Mouse (Mus musculus) urinary bladder, postnatal 25 days (tissue): Measurements from ENCODE around the gene Gm12166.

Source experiments
- DNase-seq: peaks from one replicate; pipeline ENCODE4 v3.0.0; 2022; ENCODE audit warnings: low spot score

Gene Gm12166

DNA sequence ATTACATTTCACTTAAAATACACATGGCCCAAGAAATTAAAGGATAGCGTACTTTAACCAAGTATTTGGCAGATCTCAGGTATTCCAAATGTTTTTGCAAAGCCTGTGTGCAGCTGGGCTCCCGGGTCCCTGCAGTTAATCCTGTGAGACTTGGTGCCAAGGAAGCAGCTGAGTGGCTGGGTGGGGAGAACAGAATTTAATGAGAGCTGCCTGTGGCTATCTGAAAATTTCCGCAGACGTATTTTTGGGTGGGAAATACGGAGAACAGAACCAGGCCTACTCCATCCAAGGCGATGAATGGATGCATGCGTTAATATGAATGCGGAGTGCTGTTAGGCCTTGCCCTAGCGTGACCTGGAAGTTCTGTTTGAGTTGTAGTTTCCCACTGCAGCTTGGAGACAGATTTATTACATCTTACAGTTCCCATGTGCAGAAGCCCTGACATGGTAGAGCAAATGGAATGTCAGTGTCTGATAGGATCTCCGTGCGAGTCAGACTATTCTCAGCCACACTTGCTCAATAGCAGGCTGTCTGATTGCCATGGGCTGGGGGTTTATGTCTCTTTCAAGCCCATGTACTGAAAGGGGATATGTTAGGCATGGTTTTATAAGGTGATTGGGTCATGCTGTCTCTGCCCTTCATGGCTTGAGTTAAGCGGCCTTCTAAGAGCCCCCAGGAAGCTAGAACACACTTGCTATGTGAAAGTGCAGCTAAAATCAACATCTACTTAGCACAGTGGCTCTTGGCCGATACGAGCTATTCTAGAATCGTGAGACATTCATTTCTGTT lies 21.1 kb upstream of the Gm12166 start:
- no peak for DNase-seq

DNA sequence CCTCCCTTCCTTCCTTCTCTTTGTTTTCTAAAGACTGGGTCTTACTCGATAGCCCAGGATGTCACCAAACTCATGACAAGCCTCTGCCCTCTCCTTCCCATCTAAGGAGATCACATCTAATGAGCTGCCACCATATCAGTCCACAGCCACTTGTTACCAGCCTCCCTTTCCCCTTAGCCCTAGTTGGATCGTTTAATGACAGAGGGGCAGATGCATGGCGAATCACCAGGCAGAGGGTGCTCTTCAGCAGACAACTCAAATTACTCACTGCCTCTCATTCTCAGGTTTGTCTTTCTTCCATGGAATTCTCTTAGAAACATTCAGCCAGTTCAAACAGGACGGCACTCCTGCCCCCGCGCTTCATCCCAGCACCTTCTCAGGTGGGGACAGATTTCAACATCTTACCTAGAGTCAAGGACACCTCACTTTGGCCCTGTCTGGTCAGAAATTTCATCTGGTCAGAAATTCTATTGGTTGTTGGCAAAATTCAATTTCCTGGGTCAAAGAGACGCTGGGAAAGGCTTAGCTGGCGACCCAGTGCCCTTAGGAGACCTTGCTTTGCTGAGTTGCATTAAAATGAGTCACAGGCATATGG lies 20.4 kb upstream of the Gm12166 start:
- DNase-seq = no peak

DNA sequence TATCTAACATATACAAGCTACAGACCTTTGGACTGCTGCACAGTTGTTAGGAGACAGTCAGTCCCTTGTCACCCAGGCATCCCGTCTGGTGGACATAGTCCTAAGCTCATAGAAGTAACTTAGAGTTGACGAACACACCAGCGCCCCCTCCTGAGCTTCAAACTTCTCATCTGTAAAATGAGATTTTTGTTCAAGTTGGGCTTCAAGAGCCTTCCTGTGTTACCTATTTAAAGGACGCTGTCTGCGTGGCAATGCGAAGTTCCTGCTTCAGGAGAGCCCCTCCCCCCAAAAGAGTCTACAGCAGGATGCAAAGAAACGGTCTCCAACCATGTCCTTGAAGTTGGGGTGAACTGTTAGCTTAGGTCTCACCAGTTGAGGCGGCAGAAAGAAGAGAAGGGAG lies 18.7 kb upstream of the Gm12166 start:
- DNase-seq = no peak

DNA sequence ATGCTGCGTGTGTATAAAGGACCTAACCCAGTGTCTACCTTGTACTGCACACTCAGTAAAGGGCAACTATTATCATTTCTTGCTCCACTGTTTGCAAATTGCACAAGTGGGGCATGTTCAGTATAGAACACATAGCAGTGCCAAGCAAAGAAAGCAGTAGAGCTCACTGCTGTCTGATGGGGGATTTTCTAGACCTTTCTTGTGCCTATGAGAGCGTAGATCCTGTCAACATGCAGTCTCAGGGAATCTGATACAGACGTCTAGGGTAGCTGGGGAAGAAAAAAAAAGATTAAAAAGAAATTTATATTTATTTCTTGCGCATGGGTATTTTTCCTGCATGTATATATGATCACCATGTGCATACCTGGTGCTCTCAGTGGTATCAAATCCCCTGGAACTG lies 18.0 kb upstream of the Gm12166 start:
- DNase-seq = no peak

DNA sequence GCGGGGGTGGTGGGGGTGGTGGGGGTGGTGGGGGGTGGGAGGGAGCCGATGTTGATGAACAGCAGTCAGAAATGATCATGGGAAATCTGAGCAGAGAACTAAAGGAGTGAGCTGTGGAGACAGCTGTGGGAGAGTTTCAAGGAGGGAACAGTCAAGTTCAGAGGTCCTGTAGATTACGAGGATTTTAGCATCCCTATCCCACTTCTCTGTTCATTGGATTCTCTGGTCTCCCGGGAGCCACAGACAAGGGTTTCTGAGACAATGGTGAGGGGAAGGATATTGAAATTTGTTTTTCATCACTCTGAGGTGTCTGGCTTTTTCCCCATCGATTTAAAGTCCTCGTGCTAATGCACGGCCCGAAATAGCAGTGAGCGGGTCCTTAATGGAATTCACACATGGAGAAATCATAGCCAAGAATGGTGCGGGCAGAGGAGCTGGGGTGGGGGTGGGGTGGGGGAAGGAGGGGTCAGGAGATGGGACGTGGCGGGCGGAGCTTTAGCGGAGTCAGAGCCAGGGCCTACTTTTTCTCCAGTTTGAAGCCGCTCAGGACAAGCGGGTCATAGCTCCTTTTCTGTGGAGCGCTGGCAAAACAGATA lies 17.4 kb upstream of the Gm12166 start:
- no peak for DNase-seq

DNA sequence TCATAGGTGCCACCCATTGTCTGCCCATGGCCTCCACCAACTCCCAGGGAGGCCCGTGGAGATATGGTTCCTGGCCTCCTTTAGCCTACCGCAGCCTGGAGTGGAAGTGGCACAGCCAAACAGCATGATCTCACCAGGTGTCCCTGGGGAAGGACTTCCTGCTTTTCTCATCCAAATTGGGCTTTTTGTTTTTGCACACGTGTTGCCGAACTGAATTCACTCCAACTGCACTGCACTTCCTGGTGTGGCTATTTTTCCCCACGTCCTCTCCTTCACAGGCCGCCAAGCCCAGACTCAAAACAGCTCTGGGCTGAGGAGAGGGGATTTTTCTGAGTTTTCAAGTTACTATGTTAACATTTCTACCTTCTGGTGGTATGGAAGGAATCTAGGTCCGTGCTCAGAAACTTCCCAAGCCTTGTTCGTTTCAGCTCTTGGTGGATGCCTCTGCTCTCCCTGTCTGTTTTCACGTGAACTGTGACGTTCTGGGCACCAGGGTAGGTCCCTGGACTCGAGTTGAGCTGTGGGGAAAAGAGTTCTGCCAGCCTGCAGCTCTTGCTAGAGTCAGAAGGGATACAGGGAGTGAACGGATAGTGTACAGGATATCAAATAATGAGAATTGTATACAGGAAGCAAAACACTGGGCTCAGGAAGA lies 16.8 kb upstream of the Gm12166 start:
- no peak for DNase-seq

DNA sequence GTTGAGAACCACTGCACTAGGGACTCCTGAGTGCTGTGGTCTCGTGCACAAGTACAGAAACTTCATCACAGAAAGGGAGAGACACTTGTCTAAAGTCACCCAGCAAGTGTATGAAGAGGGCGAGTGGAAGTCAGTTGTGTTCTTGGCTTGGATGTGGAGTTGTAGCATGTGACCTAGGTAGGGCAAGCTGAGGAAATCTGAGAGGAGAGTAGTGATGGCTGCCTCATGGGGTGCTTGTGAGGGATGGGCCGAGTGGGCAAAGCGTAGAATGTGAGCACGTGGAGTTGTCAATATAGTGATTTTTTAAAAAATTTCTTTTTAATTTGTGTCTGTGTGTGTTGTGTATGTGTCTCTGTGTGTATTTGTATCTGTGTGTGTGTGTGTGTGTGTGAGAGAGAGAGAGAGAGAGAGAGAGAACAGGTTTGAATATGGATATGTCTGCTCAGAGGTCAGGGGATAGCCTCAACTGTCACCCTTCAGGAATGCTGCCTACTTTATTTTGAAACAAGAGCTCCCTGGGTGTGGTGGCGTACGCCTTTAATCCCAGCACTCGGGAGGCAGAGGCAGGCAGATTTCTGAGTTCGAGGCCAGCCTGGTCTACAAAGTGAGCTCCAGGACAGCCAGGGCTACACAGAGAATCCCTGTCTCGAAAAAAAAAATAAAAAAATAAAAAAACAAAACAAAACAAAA lies 15.4 kb upstream of the Gm12166 start:
- no peak for DNase-seq

DNA sequence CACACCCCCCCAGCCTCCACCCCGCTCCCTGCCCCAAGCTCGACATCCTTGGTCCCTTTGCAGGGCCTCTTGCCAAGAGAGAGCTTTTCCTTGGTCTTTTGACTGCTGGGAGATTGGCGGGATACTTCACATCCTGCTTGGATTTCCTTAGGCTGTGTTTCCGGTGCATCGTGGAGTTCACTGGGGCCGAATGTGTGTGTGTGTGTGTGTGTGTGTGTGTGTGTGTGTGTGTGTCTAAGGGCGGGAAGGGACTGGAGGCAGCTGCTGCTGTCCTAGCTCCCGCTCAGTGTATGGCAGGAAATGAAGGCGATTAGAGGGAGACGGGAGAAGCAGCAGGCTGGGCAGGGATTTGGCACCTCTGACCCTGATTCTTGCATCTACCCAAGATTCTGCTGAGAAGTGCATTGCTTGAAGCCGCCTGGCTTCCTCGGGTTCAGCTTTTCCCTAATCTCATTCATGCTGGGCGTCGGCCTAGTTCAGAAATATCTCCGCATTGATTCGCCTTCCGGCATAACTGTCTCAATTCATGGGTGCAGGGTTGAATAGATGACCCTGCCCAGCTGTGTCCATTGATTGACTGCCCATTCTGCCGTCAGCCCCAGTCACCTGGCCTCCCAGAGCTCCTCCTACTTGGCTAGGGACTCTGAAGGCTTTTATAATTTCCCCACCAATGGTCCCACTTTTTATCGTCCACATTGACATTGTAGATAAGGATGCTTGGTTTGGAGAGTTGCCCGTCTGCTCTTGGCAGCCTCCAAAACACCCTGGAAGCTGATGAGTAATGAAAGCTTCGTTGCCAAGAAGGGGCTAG lies 13.3 kb upstream of the Gm12166 start:
- no peak for DNase-seq

DNA sequence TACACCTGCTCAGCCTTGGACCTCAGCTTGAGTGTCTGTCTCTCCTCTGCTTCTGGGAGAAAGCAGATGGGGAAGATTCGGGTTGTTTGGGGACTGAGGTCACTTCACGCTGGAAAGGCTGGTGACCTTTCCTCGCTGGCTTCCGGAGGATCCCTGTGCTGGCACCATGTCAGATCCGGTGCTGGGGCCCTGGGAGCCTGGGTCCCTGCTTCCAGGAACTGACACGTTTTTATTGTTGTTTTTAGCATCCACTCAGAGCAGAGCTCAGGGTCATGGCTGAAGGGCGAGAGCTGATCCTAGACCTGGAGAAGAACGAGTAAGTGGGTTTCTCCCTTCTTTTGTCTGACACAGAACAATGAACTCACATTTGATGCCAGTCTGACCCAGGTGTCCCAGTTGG lies 12.6 kb upstream of the Gm12166 start:
- DNase-seq = no peak

DNA sequence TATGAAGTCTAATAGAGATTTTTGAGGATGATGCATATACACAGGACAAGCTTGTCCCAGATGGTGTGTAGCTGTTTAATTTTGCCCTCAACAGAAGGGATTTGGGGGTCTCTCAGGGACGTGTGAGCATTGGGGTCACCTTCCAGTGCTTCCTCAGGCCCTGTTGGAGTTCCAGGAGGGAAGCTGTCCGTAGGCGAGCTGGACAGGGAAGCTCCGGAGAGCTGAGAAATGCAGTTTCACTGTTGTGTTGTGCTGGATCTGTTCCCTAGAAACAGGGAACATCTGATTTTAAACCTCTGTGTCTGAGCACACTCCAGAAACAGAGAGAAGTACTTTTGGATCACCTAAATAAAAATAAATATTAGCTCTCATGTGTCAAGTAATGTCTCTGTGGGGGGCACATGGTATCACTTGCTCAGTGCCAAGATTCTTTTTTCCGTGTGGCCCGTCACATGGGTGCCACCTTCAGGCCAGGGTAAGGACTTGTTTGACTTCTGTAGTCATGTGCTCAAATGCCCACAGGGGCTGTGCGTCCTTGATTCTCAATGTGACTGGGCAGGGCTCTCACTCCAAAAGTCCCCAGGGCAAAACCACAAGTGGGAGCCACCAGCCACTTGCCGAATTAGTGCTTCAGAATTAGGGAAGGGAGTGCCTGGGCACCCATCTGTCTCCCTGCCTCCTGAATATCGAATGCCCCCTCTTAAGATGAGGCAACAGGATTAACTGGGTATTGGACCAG lies 11.0 kb upstream of the Gm12166 start:
- DNase-seq = no peak

DNA sequence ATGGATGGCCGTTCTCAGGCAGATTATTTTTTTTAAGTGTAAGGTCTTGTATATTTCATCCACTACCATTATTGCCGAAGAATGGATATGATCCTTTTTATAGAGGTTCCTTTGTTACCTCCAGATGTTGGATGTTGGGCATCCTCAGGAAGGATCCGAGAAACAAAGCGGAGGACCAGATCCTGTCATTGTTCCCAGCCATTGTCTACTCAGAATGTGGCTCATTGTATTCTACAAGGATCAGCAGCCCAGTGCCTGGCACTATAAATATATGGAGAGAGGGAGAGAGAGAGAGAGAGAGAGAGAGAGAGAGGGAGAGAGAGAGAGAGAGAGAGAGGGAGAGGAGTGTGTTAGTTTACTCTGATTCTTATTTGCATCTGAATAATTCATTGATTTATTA lies 10.4 kb upstream of the Gm12166 start:
- no peak for DNase-seq

DNA sequence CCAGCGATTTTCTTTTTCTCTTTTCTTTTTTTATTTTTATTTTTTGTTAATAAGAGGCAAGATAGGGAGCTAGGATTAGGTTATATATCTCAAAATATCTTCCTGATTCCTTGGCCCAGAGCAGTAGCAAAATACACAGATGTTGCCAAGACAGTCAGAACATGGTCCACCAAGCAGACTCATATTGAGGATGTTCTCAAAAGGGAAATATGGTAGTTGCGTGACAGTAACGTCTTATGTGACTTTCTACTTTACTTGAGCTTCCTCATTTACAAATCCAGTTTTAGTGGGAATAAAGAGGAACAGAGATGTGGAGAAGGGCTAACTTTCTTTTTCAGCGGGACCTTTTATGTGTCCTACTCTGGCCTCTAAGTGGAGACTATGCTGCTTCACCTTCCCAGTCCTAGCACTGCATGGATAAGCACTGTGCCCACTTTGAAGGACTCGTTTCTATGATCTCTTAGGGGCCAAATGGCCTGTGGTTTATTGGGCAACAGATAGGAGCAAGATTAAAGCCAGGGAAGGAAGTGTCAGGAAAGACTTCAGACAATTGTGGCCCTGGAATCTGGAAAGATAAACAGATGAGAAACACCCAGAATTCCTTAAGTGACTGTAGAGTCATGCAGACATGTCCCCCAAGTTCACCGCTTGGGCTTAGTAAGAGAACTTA lies 9.8 kb upstream of the Gm12166 start:
- DNase-seq = no peak

DNA sequence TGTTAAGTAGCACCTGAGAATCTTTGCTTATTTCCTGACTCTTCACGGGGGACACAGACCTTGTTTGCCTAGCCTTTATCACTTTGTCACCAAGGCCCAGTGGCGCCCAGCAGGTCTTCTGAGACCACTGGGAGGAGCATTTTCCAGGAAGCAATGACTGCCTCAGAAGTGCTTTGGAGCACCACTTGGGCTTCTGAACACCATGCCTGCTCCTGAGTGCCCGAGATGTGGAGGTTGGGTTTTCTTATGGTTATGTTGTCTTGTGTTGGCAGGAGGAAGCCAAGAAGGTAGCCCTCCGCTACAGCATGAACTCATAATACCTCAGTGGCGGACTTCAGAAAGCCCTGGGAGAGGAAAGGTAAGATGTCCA lies 8.5 kb upstream of the Gm12166 start:
- no peak for DNase-seq

DNA sequence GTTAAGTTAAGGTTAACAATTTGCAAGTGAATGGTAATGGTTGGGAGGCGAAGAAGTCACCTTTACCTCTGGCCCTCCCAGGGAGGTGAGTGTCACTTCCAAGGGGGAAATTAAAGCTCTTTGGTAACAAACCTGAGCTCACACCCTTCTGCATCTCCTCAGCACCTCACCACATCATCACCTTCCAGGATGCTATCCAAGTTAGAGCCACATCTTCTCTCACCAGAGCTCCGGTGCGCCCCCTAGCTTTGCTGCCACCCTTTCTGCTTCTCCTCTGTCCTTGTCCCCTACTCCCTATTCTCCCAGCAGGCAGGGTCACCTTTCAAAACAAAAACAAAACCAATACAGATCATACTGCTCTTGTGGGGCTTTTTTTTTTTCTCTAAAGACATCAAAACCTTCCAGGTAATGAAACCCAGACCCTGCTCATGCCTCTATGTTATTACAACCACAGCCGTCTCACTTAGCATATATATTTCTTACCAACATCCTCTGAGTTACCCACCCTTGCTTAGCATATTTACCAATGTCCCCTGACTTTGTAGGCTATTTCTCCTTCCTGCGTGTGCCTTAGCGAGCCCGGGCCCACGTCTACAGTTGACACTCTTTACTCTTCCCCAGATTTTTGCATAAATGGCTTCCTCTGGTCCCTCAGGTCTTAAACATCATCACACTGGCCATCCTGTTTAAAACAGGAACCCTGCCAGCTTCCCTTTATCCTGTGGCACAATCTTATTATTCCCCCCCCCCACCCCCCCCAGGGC lies 7.9 kb upstream of the Gm12166 start:
- no peak for DNase-seq

DNA sequence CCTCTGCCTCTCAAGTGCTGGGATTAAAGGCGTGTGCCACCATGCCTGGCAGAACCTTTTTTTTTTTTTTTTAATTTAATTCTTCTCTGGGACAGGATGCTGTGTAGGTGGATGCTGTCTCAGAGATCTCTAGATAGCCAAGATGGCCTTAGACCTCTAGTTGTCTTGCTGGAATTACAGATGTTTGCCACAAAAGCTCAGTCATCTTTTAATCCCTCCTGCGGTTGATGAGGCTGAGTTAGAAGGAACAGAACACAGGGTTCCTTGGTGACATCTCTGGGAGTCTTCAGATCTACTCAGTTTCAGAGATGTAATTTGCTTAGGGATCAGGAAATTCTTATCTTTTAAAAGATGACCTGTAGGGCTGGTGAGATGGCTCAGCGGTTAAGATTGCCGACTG lies 6.8 kb upstream of the Gm12166 start:
- no peak for DNase-seq

DNA sequence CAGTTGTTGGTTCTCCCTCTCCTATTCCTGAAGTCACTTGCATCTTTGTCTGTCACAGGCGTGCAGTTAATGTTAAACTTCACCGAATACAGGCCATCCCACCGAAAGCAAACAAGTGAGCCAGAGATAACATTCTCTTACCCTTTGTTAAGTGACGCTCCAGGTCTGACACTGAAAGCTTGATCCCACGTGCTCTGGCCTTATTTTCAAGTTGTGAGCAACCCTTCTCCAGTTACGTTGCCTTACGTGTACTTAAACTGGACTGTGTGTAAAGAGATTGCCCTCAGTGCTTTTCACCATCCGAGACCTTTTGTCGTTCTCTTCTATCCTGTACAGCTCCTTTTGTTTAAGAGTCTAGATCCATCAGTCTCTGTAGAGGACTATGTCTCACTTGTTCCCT lies 5.9 kb upstream of the Gm12166 start:
- no peak for DNase-seq

DNA sequence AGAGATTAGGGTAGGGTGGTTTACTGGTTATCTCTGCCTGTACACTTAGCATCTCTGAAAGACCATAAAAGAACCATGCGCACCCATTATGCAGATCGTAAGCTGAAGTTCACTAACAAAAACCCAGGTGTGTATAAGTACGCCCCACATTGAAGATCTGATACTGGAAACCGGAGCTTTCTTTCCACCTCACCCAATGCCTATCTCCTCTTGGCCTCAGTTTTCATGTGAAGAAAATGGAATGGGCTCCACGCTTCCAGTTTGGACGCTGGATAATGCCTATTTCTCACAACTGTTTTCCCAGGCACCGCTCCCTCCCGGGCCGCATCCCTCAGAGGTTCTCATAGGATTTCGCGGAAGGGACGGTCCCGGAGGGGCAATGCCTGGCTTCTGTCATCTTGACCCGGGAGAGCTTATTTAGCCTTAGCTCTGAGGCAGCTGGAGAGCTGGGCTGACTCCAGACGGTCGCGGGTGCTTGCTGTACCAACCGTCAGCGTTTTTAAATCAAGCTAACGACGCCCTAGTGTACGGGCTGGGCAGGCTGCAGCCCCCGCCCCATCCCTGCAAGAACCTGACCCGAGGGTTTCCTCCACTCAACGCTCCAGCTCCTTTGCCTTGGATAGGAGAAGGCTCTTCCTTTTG lies 4.8 kb upstream of the Gm12166 start:
- no peak for DNase-seq

DNA sequence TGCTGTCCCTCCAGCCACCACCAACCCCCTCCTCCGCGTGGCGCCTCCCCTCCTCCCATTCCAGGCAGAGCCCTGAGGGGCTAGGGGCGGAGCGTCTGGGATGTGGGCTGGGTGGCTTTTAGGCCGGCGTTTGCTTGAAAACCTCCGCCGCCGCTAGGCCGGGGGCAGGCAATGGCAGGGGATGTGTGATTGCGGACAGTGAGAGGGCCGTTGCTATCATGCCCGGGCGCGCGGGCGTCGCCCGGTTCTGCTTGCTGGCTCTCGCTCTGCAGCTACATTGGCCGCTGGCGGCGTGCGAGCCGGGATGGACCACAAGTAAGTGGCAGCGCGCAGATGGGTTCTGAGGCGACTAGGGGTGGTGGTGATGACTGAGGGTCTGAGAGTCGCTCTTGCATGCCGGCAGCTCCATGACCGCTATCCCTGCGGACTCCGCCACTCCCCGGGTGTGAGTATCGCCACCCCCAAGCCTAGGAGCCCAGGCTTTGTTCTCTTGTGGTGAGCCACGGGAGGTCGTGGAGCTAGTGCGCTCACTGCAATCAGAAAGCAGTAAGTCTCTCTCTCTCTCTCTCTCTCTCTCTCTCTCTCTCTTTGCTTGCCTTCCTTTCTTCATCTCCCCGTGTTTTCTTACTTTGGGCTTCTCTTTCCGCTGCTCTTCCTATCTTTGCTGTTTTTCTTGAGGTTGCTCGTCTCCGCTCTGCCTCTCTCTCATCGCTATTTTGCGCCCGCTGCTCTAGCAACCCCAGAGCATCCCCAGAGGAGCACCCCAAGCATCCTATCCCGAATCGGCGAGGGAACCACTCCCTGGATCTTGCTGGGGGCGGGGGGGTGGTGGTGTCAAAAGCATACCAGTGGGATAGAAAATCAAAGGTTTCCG lies 4.0 kb upstream of the Gm12166 start, which contains the start of gene Adam19:
Adam19 (plus strand) TSS at position 97 of the 874 bp plus-strand sequence.
- DNase-seq = peak; percentile 49
